Mouse (Mus musculus): ENCODE data around the gene Lrrtm4.

The Lrrtm4 gene

DNA sequence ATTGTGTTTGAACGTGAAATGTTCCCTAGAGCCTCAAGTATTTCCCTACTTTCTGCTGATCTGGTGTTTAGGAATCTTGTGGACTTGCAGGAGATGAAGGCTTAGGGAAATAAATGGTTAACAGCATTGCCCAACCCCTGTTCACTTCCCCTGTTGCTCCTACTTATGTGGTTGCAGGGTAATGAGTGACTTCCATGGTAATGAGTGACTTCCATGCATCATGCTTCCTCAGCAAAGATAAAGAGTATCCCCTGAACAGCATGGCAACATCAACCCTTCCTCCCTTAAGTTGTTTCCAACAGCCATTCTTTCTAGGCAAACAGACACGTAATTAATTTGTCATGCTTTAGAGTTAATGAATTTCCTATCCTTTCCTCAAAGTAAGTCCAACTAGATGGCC is 685.5 kb downstream of the Lrrtm4 start:
- DNase-seq (ENCODE audit: extremely low read depth, low read depth, low spot score), result no peak

- DNase-seq (ENCODE audit: extremely low read depth, low read depth, low spot score), result no peak
Observed at GRCm38 (mm10) chr6:80720468-80720867, 701.8 kb downstream of the Lrrtm4 start.

GRCm38 (mm10) chr6:80733416-80733815 is 714.7 kb downstream of the Lrrtm4 start:
- DNase-seq (ENCODE audit: extremely low read depth, low read depth, low spot score), result no peak

GRCm38 (mm10) chr6:80750769-80751168 is 732.1 kb downstream of the Lrrtm4 start:
- DNase-seq (ENCODE audit: extremely low read depth, low read depth, low spot score), result no peak

DNA sequence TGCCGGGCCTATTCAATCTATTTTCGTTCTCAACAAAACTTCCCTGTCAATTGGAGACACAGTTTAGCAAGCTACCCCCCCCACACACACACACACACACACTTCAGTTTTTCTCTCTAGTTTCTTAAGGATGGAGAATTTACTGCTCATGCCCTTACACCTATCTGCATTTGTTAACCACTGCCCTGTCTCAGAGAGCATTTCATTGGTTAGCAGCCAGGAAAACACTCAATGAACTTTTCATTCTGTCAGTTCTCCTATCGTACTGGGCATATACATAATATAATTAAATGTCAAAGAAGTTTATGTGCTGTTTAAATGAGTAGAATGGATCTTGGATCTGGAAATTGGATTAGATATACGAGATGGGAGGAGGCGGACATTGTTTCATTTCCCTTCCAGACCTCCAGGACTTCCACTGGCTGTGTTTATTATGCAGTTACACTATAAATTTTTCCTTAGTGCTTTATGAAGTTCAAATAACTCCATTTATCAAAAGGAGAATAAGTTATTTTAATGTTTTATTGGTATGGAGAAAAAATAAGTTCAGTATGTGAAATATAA is 742.0 kb downstream of the Lrrtm4 start:
- no peak for DNase-seq (ENCODE audit: extremely low read depth, low read depth, low spot score)

DNA sequence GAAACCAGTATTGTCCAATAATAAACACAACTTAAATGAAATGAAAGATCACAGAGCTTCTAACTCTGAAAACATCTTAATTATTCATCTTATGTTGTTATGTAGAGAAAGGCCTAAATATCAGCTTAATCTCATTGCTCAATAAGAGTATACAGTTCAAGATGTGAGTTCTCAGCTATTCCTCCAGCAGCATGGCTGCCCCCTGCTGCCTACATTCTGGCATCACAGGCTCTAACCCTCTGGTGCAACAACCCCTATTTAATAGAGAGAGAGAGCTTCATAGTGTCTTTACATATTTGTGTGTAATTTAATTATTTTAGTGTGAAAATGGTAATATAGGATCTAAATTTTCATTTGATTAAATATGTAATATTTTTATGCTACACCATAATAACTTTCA is 767.6 kb downstream of the Lrrtm4 start:
- DNase-seq (ENCODE audit: extremely low read depth, low read depth, low spot score), result no peak

- no peak for DNase-seq (ENCODE audit: extremely low read depth, low read depth, low spot score)
Observed at GRCm38 (mm10) chr6:80823753-80824152, 805.1 kb downstream of the Lrrtm4 start.

DNA sequence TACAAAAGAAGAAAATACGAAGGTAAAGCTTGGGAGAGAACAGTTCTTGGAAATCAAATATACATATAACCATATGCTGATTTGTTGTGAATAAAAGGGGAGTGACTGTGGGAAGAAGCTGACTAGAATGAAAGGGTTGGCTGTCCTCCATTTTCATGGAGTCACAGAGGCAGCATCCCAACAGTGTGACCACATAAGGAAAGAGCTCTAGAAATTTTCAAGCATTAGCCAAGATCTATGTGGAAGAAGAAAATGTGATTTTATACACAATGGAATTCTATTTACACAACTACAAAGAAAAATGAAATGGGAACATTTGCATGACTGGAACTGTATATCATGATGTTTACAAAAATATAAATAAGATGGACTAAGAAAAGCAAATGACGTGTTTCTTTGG is 821.1 kb downstream of the Lrrtm4 start:
- DNase-seq (ENCODE audit: extremely low read depth, low read depth, low spot score), result no peak

DNA sequence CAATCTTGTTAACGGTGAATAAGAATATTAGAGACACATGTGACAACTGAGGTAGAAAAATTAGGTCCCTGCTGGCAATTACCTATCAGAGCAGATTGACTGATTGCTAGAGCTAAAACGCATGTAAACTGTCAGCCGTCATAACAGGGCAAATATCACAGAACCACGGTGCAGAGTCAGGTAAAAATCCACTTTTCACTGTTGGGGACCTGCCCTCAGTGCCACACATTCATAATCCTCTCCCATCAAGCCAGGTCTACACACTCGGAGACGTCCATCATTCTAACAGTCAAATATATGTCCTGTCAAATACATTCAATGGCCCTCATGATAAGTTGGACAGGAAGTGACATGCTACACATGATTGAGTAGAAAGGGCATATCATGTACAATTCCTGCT is 826.6 kb downstream of the Lrrtm4 start:
- DNase-seq (ENCODE audit: extremely low read depth, low read depth, low spot score), result no peak

DNA sequence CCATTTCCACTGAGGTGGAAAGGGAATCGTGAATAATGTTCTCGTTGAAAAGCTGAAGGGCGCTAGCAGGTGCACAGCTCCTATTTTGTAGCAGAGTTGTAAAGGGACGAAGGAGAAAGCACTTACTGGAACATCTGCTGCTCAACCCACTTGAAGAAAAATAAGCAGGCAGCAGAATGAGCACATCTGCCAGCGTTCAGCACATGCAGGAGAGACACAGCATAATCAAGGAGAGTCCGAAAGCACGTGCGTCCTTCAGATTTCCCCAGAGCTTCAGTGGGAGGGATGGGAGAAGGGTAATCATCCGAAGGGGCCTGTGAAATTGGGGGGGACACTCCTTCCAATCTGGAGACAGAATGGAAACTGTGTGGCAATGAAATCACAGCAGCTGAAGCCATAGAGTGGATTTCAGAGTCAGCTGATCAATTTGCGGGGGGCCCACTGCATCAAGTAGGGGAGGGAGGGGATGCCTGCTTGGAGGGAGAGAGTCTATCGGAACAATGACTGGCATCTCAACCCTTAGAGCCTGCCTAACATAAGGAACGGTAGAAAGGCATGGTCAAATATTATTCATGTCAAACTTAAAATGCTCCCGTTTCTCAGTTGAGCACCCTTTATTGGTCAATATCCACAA is 838.4 kb downstream of the Lrrtm4 start:
- no peak for DNase-seq (ENCODE audit: extremely low read depth, low read depth, low spot score)
